Comparison of ENCODE assay signal across 18 mouse cellular contexts in the genomic region with DNA sequence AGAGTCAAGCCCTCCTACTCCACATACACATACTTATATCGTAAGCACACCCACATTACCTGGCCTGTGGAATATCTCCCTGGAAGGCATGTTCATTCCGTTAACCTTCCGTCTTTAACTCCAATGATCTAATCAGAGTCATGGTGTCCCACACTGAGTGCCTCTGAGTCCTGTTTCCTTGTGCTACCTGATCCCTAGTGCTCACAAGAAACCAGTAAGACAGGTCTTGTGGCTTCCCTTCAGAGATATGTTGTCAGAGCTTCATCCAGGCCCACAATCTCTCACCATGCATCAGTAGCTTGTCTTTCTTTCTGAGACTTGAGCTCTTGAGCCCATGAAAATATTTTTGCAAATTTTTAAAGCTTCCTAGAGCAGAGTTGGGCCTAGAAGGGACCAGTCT.
"Had no signal": no experiment of that assay in that cellular context is flagged by ENCODE, and none has a peak within 500 bp of the region (broad histone marks: within the 10 kb centered on the region; RNA-seq: fewer than 3 reads in every experiment).

No protein-coding gene starts in this region.

- H3K4me3 ChIP-seq: lung, embryonic 15.5 days; megakaryocyte, embryonic 14.5 days; midbrain, embryonic 13.5 days; midbrain, embryonic 15.5 days; neural tube, embryonic 12.5 days; stomach, embryonic 15.5 days had no signal

- ATAC-seq: liver, postnatal 0 days; lung, postnatal 0 days; midbrain, embryonic 13.5 days; midbrain, embryonic 15.5 days had no signal

- H3K27ac ChIP-seq: lung, embryonic 15.5 days; macrophage; midbrain, embryonic 13.5 days; midbrain, embryonic 15.5 days; stomach, embryonic 15.5 days; stomach, postnatal 0 days had no signal

- H3K36me3 ChIP-seq: lung, embryonic 15.5 days; midbrain, embryonic 13.5 days; midbrain, embryonic 15.5 days; neural tube, embryonic 12.5 days; stomach, embryonic 15.5 days had no signal

- H3K9me3 ChIP-seq: lung, embryonic 15.5 days; midbrain, embryonic 13.5 days; midbrain, embryonic 15.5 days; neural tube, embryonic 12.5 days; stomach, embryonic 15.5 days had no signal

- DNase-seq: liver, postnatal 0 days; lung, adult 2 months; lung, postnatal 14 days; lung, postnatal 36 days; right cerebral cortex, postnatal 14 days; thymus, adult 2 months; thymus, postnatal 25 days; thymus, postnatal 4 days had no signal

- H3K27me3 ChIP-seq: lung, embryonic 15.5 days; megakaryocyte, embryonic 14.5 days; midbrain, embryonic 13.5 days; midbrain, embryonic 15.5 days; stomach, embryonic 15.5 days had no signal

- H3K4me1 ChIP-seq: megakaryocyte, embryonic 14.5 days; midbrain, embryonic 15.5 days had no signal

- H3K4me2 ChIP-seq: lung, embryonic 15.5 days; midbrain, embryonic 11.5 days; midbrain, embryonic 13.5 days; midbrain, embryonic 15.5 days; neural tube, embryonic 12.5 days; stomach, embryonic 15.5 days had no signal

- H3K9ac ChIP-seq: liver, postnatal 0 days; lung, embryonic 15.5 days; midbrain, embryonic 13.5 days; midbrain, embryonic 15.5 days; neural tube, embryonic 12.5 days; stomach, embryonic 15.5 days had no signal
